Mouse (Mus musculus) heart, postnatal 0 days (tissue): ENCODE results near the gene Vps52. TPM values are rescaled to one million over a fixed set of nuclear protein-coding genes. Genes with fewer than 3 reads are reported as not detected.

ENCODE experiments used
- ATAC-seq: fragments of 200-750 bp; cut with Nextera tagmentation; 2 replicates; pipeline ENCODE4 v1.8.0; 2017; ENCODE audit warnings: low read depth, moderate number of reproducible peaks, moderate library complexity; ENCODE audit not compliant: insufficient read depth
- DNase-seq: peaks from one replicate; pipeline ENCODE4 v3.0.0-alpha.2; 2016; ENCODE audit warnings: low spot score
- H3K27ac ChIP-seq: fragments of 300-500 bp; sonication (generic); 2 replicates; pipeline ENCODE4 v1.5.1; 2014; ENCODE audit warnings: low read depth, mild to moderate bottlenecking
- H3K27me3 ChIP-seq: fragments of 300-500 bp; sonication (generic); 2 replicates; pipeline ENCODE4 v1.6.1; 2014; ENCODE audit warnings: low read length, mixed read lengths; ENCODE audit not compliant: control insufficient read depth, insufficient read depth
- H3K36me3 ChIP-seq: fragments of 300-500 bp; sonication (generic); replicated peaks from 2 replicates; pipeline ENCODE4 v1.6.1; 2014; ENCODE audit warnings: low read length, mixed read lengths; ENCODE audit not compliant: control insufficient read depth, insufficient read depth
- H3K4me1 ChIP-seq: fragments of 300-500 bp; sonication (generic); 2 replicates; pipeline ENCODE4 v1.6.1; 2014; ENCODE audit warnings: antibody characterized with exemption; ENCODE audit not compliant: control insufficient read depth, insufficient read depth
- H3K4me2 ChIP-seq: fragments of 300-500 bp; sonication (generic); 2 replicates; pipeline ENCODE4 v1.6.1; 2014; ENCODE audit warnings: low read depth, mild to moderate bottlenecking, low read length, moderate library complexity
- H3K4me3 ChIP-seq: fragments of 300-500 bp; sonication (generic); 2 replicates; pipeline ENCODE4 v1.5.1; 2014; ENCODE audit warnings: low read depth, low read length
- H3K9ac ChIP-seq: fragments of 300-500 bp; sonication (generic); replicated peaks from 2 replicates; pipeline ENCODE4 v1.6.1; 2014; ENCODE audit warnings: low read depth, low read length, mixed read lengths
- H3K9me3 ChIP-seq: fragments of 300-500 bp; sonication (generic); replicated peaks from 2 replicates; pipeline ENCODE4 v1.6.1; 2016; ENCODE audit warnings: low read length; ENCODE audit not compliant: control insufficient read depth
- CTCF ChIP-seq: IDR thresholded peaks from 2 replicates; pipeline ENCODE4 v1.5.1; 2016; ENCODE audit warnings: antibody characterized with exemption, control low read depth, low read depth
- EP300 ChIP-seq: IDR thresholded peaks from 2 replicates; pipeline ENCODE4 v1.6.1; 2016; ENCODE audit warnings: antibody characterized with exemption, low read depth
- WGBS: fragments of 180-500 bp; shearing (Covaris S2); extraction: QIAGEN DNeasy Blood & Tissue Kit; methylation state at CpG from one replicate; pipeline ENCODE4 v1.1.7; 2014; 5-methylcytosine and 5-hydroxymethylcytosine counted together
- polyA plus RNA-seq: library from polyadenylated mRNA; unstranded; fragments of >200 nt; fragmentation: Nextera tagmentation; extraction: Ambion mirVana; gene quantifications from 2 replicates; pipeline ENCODE4 v1.2.1, GENCODE M21; 2015
- total RNA-seq: library from RNA; depleted of rRNA; stranded (reverse); fragments of >200 nt; gene quantifications from 2 replicates; pipeline ENCODE4 v1.2.3, GENCODE M21; 2014; ENCODE audit warnings: low replicate concordance

Gene Vps52
- total and polyA plus RNA-seq, 2 experiments from 2014 or later: 27.8 to 31.8 TPM

DNA sequence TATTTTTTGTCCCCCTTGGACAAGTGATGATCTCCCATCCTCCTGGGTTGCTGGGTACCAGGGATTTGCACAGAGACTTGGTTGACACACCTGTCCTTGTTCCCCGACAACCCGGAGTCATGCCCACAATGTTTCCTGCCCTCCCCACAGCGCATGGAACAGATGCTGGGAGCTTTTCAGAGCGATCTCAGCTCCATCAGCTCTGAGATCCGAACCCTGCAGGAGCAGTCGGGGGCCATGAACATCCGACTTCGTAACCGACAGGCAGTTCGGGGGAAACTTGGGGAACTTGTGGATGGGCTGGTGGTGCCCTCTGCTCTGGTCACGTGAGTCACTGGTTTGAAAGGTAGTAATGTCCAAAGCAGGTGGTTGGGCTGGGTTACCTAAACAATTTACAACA is 2.8 kb downstream of the Vps52 start:
- H3K4me1 ChIP-seq: peaks cover 15% of the 10 kb centered on the region
- TF ChIP-seq CTCF: no peak
- no peak for TF ChIP-seq EP300
- H3K27ac ChIP-seq: no peak overlapping the region
- ATAC-seq (no peak), DNase-seq (no peak)
- no peak overlapping the region for H3K4me2 ChIP-seq
- H3K4me3 ChIP-seq: no peak overlapping the region
- H3K27me3 ChIP-seq: no peaks in the 10 kb centered on the region
- no peak overlapping the region for H3K9ac ChIP-seq
- peaks cover 40% of the 10 kb centered on the region for H3K36me3 ChIP-seq
- WGBS: 90% methylated on average over 11 of the region's 11 CpGs
- no peaks in the 10 kb centered on the region for H3K9me3 ChIP-seq

- Histone ChIP-seq H3K9me3 (no peaks in the 10 kb centered on the region), H3K4me1 (peaks cover 13% of the 10 kb centered on the region), H3K4me2 (no peak overlapping the region), H3K27me3 (no peaks in the 10 kb centered on the region), H3K9ac (no peak overlapping the region), H3K4me3 (no peak overlapping the region), H3K36me3 (peaks cover 46% of the 10 kb centered on the region), H3K27ac (no peak overlapping the region)
- 95% methylated on average over 13 of the region's 13 CpGs for WGBS
- no peak for ATAC-seq
- TF ChIP-seq EP300 (no peak), CTCF (no peak)
- DNase-seq: no peak
These were observed 3.5 kb downstream of the Vps52 start for GRCm38 (mm10) chr17:33959135-33959534.

- peaks cover 49% of the 10 kb centered on the region for H3K36me3 ChIP-seq
- no peak for ATAC-seq
- TF ChIP-seq EP300: no peak
- no peak for TF ChIP-seq CTCF
- no peak overlapping the region for H3K9ac ChIP-seq
- H3K4me3 ChIP-seq: no peak overlapping the region
- DNase-seq: no peak
- no peak overlapping the region for H3K27ac ChIP-seq
- no peak overlapping the region for H3K4me2 ChIP-seq
- no peaks in the 10 kb centered on the region for H3K27me3 ChIP-seq
- 93% methylated on average over 15 of the region's 15 CpGs for WGBS
- peaks cover 6% of the 10 kb centered on the region; the same call in 1 of the 2 replicates for H3K4me1 ChIP-seq
- no peaks in the 10 kb centered on the region for H3K9me3 ChIP-seq
These were observed 4.3 kb downstream of the Vps52 start for GRCm38 (mm10) chr17:33959948-33960347.

- Histone ChIP-seq H3K9me3 (no peaks in the 10 kb centered on the region), H3K4me2 (no peak overlapping the region), H3K36me3 (peaks cover 59% of the 10 kb centered on the region), H3K27me3 (no peaks in the 10 kb centered on the region), H3K4me3 (no peak overlapping the region), H3K27ac (no peak overlapping the region), H3K4me1 (no peaks in the 10 kb centered on the region), H3K9ac (no peak overlapping the region)
- 91% methylated on average over 7 of the region's 7 CpGs for WGBS
- ATAC-seq: no peak
- no peak for TF ChIP-seq CTCF
- TF ChIP-seq EP300: no peak
- DNase-seq: no peak
These were observed 7.3 kb downstream of the Vps52 start for GRCm38 (mm10) chr17:33962876-33963275.

- H3K4me3 ChIP-seq: no peak overlapping the region
- ATAC-seq (no peak), DNase-seq (no peak)
- TF ChIP-seq EP300: no peak
- TF ChIP-seq CTCF: no peak
- H3K4me2 ChIP-seq: no peak overlapping the region
- no peak overlapping the region for H3K27ac ChIP-seq
- H3K36me3 ChIP-seq: peaks cover 39% of the 10 kb centered on the region
- peaks cover 3% of the 10 kb centered on the region; the same call in 1 of the 2 replicates for H3K9me3 ChIP-seq
- 90% methylated on average over 17 of the region's 17 CpGs for WGBS
- H3K9ac ChIP-seq: no peak overlapping the region
- no peaks in the 10 kb centered on the region for H3K4me1 ChIP-seq
- no peaks in the 10 kb centered on the region for H3K27me3 ChIP-seq
These were observed 9.7 kb downstream of the Vps52 start for GRCm38 (mm10) chr17:33965082-33965845.
